Mouse (Mus musculus): ENCODE results near the gene B9d2. TPM values are rescaled to one million over a fixed set of nuclear protein-coding genes. Genes with fewer than 3 reads are reported as not detected.
"Not testable (repeated sequence)": the region's sequence is repeated elsewhere in the genome, so short reads cannot be mapped to it uniquely, and the experiment has no call there.

B9d2 gene
- polyA plus RNA-seq, 1 experiment = 25.6 TPM

GRCm38 (mm10) chr7:25704716-25705364 lies 24.3 kb downstream of the B9d2 start:
- no peak for DNase-seq (ENCODE audit: low spot score)

DNA sequence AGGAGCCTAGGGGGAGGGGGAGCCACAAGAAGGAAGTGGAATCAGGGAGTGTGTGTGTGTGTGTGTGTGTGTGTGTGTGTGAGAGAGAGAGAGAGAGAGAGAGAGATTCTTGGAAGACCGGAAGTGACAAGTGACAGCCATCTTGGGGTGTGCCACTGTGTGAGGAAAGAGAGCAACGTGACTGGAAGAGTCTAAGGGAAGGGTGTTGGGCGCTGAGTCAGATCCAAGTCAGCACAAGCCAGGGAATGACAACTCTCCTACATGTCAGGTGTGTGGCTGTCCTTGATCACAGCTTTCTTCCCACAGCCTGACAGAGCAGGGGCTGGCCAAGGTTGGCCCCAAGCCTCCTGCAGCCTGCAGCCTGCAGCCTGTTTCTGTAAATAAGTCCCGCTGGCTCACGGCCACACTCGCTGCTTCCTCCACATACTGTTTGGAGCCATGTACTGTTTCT lies 25.2 kb downstream of the B9d2 start:
- no peak for DNase-seq (ENCODE audit: low spot score)

GRCm38 (mm10) chr7:25706578-25707170 lies 26.1 kb downstream of the B9d2 start:
- no peak for DNase-seq (ENCODE audit: low spot score)

DNA sequence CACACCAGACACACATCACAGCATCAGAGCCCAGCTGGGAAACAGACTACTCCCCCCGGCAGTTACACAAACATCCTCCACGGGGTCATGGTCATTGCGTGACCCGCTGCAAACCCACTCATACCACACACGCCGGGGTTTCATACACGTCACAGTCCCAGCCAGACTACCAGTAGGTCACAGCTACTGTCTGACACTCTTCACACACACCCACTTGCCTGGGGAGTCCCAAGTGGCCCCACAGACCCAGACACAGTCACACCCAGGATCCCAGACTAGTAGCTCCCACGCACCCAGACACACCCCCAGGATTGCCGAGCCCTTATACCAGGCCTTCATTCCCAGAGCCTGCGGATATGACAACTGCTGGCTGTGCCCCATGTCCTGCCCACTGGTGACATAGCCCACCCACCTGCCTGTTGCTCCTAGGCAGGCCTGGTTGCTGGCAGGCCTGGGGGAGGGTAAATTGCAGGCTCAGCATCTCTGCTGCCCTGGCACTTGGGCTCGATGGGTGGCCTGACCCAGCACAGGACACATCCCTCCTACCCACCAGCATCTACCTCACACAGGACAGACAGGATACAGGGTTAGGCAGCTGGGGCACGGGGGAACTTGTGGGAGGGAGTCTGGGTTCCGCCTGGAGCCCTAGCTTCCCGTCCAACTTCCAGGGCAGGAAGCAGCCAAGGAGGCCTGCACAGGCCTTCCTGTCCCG lies 27.2 kb downstream of the B9d2 start:
- no peak for DNase-seq (ENCODE audit: low spot score)

DNA sequence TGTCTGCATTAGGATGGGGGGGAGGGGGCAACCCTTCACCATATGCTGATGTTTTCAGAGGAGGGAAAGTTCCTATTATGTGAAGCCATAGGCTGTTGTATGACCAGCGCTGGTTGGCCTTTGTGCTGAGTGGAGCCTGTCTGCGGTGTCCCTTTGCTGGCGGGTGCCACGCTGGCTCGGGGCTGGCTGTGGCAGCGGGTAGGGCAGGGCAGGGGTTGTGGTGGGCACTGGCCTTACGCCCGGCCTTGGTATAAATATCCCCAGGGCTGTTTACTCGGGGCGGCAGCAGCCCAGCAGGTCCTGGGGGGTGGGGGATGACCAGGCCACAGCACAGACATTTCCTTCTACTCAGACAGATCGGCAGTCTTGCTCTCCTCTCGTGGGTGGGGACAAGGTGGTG lies 29.4 kb downstream of the B9d2 start:
- no peak for DNase-seq (ENCODE audit: low spot score)

DNA sequence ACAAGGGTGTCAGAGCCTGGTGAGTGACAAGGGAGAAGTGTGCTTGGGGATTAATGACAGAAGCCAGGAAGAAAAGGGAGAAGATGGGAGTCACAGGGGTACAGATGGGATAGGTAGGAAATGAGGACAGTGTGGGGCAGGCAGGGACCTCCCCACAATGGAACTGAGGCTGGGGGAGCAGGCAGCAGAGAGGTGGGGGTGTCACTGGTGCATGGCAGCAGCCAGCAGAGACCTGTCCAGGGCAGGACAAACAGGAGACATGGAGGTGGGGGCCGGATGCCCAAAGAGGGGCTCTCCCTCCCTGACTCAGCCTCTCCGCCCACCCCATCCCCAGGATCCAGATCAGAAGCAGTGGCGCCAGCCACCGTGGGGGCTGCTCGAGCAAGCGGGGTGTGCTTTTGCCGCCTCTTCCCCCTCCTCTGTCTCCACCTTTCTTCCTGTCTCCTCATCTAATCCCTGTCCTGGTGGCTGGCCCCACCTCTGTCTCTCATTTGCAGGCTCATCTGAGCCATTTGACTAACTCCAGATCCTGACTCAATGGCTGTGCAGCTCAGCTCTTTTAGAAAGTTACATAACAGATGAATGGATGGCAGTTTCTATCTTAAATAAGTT lies 30.0 kb downstream of the B9d2 start:
- DNase-seq (ENCODE audit: low spot score) = peak; percentile 43

DNA sequence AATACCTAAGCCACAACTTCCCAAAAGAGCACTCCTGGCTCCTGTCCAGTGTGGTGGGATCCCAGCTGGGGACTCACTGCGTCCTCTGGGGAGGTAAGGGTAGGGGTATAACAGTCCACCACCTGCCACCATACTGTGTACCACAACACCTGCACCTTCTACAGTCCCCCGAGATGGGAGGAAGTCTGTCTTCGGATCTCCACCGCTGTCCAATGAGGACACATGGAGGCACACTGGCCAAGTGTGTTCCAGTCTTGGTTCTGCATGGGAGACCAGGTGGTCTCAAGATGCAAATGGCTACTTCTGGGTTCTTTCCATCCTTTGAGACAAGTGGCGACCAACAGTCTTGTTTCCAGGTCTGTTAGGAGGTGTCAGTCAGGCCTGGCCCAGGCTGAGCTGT lies 30.6 kb downstream of the B9d2 start:
- DNase-seq (ENCODE audit: low spot score) = no peak

- DNase-seq (ENCODE audit: low spot score) = peak; percentile 67
Observed at GRCm38 (mm10) chr7:25711731-25712197, 31.2 kb downstream of the B9d2 start.

DNA sequence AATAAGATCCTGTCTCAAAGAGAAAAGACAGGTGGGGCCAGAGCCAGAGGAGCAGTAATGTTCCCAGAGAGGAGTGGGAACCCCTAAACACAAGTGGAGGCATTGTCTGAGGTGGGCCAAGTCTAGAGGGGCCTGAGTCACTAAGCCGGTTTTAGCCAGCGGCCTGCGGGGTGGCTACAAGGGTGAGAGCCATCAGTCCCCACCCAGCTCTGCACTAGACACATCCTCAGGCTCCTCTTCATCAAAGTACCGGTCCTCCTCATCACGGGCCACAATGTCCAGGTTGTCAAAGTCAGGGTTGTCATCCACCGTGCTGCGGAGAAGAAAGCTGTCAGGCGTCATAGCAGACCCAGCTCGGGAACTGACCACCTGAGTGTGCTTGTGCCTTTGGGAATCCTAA lies 32.2 kb downstream of the B9d2 start:
- no peak for DNase-seq (ENCODE audit: low spot score)

DNA sequence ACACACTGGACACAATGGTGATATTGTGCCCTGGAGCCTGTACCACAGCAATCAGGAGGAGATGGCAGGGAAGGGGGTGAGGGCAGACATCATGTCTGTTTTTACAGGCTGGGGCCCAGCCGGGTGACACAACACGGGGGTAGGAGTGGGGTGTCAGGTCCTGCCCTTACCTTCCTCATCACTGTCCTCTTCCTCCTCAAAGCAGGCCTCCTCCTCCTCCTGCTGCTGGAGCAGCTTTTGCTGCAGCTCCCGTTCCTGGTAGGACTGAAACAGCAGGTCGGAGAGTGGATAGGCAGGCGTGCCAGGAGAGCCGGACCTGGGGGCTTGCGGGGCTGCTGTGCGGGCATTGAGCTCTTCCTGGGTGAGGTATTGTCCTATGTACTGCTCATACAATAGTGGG lies 34.0 kb downstream of the B9d2 start:
- no peak for DNase-seq (ENCODE audit: low spot score)

DNA sequence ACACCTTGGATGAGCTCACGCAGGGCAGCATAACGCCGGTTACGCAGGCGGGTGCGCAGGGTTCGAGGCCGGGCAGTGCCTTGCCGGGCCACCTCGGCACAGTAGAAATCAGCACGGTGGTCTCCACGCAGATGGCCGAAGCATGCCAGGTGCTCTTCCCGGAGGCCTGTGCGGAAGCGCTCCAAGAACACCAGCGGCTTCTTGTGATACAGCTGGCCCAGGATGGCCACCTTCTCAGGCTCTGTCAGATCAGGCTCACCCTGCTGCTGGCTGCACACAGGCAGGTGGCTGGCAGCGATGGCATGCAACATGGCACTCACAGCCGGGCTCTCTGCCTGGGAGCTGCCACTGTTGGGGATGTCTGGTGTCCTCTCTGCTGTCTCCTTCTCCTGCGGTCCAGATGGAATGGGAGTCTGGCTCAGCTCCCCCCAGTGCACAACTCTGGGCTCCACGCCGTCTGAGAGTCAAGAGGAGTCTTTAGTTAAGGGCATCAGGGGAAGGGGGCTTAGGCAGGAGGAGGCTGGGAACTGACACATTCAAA lies 35.2 kb downstream of the B9d2 start:
- DNase-seq (ENCODE audit: low spot score) = no peak

DNA sequence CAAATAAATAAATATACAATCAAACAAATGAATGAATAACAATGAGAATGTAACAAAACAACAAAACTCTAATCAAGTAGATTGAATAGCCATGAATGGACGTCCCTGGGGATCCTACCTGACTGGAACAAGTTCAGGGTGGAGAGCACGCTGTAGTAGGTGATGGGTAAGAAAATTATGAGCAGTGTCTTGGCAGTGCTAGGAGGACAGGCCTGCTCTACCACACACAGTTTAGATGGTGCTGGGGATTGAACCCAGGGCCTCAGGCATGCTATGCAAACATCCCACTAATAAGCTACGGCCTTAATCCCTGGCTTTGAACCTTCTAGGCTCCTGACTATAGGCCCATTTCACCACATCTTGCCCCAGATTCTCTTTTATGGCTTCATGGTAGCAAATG lies 36.9 kb downstream of the B9d2 start:
- no peak for DNase-seq (ENCODE audit: low spot score)

DNA sequence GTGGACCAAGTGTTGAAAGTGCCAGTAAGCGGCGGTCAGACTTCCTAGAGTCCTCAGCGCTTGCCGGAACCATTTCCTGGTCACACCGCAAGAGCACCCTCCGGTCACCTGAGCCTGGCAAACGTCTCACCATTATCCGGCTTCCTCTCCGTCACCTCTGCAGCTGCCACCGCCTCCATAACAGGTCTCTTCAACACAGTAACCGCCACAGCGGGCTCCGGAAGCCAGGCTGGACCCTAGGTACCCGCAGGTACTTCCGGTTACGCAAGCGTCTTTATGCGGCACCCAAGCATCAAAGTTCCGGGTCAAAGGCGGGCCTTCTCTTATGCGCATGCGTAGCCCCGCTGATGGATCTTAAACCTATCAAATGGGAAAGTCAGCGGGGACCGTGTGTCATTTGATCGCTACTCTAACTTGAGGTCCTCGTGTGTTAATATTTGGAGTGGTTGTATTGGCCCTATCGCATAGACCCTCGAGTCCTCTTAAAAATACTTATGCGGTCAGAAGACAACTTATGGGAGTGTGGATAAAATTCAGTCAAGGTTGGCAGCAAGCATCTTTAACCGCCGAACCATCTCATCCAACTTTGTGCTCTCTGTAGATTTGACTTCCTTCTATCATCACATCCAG lies 38.3 kb downstream of the B9d2 start, which contains the start of gene Ccdc97:
TSS of gene Ccdc97 (minus strand) at position 301 of the 630 bp plus-strand sequence.
- DNase-seq (ENCODE audit: low spot score) = peak; percentile 84

- DNase-seq (ENCODE audit: low spot score) = peak; percentile 58
Observed at GRCm38 (mm10) chr7:25719761-25720610, 39.4 kb downstream of the B9d2 start.

GRCm38 (mm10) chr7:25720760-25721159 lies 40.2 kb downstream of the B9d2 start:
- DNase-seq (ENCODE audit: low spot score) = no peak

DNA sequence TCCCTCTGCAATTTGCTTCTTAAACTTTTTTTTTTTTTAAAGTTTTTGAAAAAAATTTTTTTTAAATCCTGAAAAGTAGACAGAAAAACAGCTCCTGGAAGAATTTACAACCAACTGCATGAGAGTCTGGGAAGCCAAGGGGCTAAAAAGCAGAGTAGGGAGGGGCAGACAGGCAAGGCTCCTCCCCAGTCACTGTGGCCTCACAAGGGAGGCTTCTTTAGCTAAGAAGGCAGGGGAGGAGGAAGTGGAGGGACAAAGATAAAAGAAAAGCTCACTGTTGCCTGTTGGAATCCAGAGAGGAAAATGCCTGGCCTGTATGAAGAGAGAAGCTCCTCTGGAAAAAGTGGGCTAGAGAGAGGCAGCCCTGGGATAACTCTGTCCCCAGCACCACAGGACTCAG lies 41.2 kb downstream of the B9d2 start:
- not testable (repeated sequence) for DNase-seq (ENCODE audit: low spot score)

GRCm38 (mm10) chr7:25725886-25726285 lies 45.3 kb downstream of the B9d2 start:
- no peak for DNase-seq (ENCODE audit: low spot score)

DNA sequence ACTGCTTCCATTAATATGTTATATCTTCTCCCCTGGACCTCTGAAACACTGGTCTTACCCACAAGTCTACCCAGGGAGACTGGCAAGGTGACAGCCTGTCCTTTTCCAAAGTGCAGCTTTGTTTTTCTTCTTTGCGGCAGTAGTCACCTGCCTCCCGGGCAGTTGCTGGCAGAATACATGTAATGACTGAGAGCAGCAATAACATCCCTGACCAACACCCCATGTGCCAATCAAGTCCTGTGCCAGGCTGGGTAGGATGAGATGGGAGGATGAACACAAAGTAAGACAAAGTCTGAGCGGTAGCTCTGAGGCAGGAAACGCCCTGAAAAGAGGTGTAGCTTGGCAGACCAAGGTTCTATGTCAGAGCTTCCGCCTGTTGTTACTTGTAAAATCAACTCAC lies 47.2 kb downstream of the B9d2 start:
- DNase-seq (ENCODE audit: low spot score) = no peak

DNA sequence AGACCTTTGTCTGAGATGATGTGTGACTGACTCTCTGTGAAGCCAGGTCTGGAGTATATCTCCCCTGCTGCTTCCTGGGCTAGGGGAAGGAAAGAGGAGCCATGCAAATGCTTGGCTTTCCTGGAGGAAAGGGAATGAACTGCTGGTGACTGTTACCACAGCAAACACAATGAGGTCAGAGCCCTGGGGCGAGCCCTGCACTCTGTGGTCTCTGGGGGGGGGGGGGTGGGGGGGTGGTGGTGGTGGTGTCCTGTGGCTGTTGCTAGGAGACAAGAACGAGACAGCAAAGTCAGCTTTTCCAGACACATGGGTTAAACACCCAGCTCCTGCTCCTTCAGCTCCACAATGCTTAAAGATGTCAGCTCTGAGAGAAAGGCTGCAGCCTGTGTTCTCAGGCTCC lies 48.8 kb downstream of the B9d2 start:
- DNase-seq (ENCODE audit: low spot score) = no peak

DNA sequence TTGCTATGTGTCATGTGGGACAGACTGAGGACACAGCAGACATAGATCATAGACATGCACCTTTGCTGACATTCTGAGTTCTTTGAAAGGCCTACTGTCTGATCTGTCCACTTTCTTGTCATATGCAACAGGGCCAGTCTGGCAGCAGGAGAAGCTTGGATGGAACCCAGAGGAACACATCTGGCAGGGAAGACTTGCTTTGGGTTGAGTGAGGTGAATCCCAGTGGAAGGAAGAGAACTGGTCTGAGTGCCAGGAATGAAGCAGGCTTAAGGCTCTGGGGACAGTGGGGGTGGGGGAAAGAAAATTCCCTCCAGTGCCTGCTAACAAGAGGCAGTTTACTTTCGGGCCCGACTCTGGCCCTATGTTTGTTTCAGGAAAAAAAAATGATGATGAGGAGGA lies 49.3 kb downstream of the B9d2 start:
- no peak for DNase-seq (ENCODE audit: low spot score)
